Mouse (Mus musculus) right cerebral cortex, postnatal 25 days (tissue): ENCODE measurements around the gene Cavin3.
"Not testable (repeated sequence)": the region's sequence is repeated elsewhere in the genome, so short reads cannot be mapped to it uniquely, and the experiment has no call there.

Experiments used
- DNase-seq: peaks from one replicate; pipeline ENCODE4 v3.0.0; 2022

Cavin3 gene

GRCm38 (mm10) chr7:105480081-105480480 lies 2.0 kb downstream of the Cavin3 start:
- no peak for DNase-seq

GRCm38 (mm10) chr7:105479232-105479631 lies 2.9 kb downstream of the Cavin3 start:
- no peak for DNase-seq

GRCm38 (mm10) chr7:105478344-105478743 lies 3.8 kb downstream of the Cavin3 start:
- no peak for DNase-seq

- DNase-seq = peak; percentile 53
Observed at GRCm38 (mm10) chr7:105477841-105478240, 4.3 kb downstream of the Cavin3 start.

GRCm38 (mm10) chr7:105477433-105477700 lies 4.7 kb downstream of the Cavin3 start:
- DNase-seq = no peak

- DNase-seq = no peak
Observed at GRCm38 (mm10) chr7:105476683-105477432, 5.2 kb downstream of the Cavin3 start.

GRCm38 (mm10) chr7:105475396-105475949 lies 6.6 kb downstream of the Cavin3 start:
- no peak for DNase-seq

GRCm38 (mm10) chr7:105474771-105475315 lies 7.3 kb downstream of the Cavin3 start:
- no peak for DNase-seq

GRCm38 (mm10) chr7:105472607-105473006 lies 9.5 kb downstream of the Cavin3 start:
- no peak for DNase-seq

GRCm38 (mm10) chr7:105465505-105465904 lies 16.6 kb downstream of the Cavin3 start:
- DNase-seq = peak; percentile 55

GRCm38 (mm10) chr7:105458546-105458945 lies 23.6 kb downstream of the Cavin3 start:
- DNase-seq = no peak

- DNase-seq = not testable (repeated sequence)
Observed at GRCm38 (mm10) chr7:105453345-105453744, 28.8 kb downstream of the Cavin3 start.

GRCm38 (mm10) chr7:105445076-105445475 lies 37.0 kb downstream of the Cavin3 start:
- no peak for DNase-seq

GRCm38 (mm10) chr7:105441426-105441825 lies 40.7 kb downstream of the Cavin3 start:
- DNase-seq = no peak

- no peak for DNase-seq
Observed at GRCm38 (mm10) chr7:105437979-105438772, 43.9 kb downstream of the Cavin3 start.

- DNase-seq = no peak
Observed at GRCm38 (mm10) chr7:105434798-105435197, 47.3 kb downstream of the Cavin3 start.

- no peak for DNase-seq
Observed at GRCm38 (mm10) chr7:105433859-105434258, 48.2 kb downstream of the Cavin3 start.

- no peak for DNase-seq
Observed at GRCm38 (mm10) chr7:105432058-105432457, 50.0 kb downstream of the Cavin3 start.
